Mouse (Mus musculus): ENCODE measurements at regions not wholly inside any gene's neighbourhood (a gene's known extent, or its start where the extent isn't known, plus 50 kb on each side); places are given as distances from the start of the nearest gene placed in this dataset.
"Not testable (repeated sequence)": the region's sequence is repeated elsewhere in the genome, so short reads cannot be mapped to it uniquely, and the experiment has no call there.

DNA sequence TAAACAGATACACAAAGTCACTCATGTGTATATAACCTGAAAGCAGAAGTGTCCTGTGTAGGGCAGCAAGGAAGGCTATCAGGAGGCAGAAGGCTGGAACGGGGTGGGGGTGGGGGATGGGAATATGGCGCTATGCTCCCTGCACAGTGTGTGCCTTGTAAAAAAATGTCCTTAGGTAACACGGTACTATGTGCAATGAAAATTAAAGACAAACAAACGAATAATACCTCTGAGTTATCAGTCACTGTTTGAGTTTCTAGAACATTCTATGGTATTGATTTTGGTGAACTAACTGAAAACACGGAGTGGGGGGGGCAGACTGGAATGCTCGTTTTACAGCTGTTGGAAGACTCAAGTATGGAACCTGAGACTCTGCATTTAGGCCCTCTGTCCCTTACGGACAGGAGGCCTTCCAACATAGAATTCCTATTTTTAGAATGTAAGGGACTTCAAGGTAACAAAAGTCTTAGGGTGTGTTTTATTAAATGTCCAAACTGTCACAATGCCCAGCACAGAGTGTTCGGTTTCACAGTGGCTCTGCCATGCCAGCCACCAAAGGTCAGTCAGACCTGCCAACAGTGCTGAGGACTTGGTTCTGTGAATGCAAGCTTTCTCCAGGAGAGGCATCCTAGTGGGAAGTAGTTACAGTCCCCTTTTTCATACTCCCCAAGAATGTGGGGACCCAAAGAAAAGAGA is 240.6 kb downstream of the Ano6 start:
- DNase-seq (ENCODE audit: low spot score): no peak

DNA sequence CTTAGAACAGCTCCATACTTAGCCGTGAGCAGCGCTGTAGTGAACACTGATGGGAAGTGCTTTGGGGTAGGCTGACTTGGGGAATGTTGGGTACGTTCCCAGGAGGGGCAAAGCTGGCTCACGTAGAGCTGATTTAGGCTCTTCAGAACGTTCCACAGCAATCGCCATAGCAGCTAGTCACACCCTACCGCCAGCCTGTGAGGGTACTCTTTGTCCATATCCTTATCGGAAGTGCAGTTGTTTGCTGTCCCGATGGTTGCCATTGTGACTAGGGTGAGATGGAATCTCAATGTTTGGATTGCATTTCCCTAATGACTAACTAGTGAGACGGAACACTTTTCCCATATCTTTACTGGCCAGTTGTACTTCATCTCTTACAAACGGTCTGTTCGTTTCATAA is 244.6 kb downstream of the Ano6 start:
- DNase-seq (ENCODE audit: low spot score): no peak

DNA sequence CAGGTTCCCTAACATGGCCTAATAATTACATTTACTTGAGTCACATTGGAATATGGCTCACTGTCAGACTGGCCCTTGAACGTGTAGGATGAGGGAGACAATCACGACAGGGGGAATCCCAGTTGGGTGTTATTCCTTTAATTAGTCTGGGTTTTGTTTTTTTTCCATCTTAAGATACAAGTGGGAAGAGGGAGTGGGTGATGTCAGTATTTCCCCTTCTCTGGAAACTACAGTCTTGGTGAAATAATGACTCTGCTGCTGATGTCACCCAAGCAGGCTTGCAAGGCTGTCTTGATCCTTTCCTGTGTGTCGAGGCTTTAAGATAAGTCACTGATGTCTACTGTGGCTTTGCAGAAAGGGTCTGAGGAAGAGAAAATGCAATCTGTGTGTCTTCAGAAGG is 241.8 kb upstream of the Arid2 start:
- DNase-seq (ENCODE audit: low spot score): no peak

DNA sequence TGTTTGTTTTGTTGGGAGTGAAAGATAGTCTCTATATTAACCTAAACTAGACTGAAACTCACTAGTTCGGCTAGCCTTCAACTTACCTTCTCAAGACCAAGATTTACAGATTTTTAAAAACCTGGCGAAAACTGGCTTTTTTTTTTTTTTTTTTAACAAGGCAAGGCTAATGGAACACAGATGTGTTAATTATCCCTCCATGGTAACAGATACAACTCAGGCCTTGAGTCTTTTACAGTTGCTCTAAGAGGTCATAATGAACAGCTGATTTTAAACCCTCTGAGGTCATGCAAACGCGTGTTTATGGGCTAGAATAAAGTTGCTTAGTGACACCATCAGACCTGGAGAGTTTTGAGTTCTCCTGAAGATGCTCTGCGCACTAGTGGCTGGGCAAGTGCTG is 240.7 kb upstream of the Arid2 start:
- no peak for DNase-seq (ENCODE audit: low spot score)

DNA sequence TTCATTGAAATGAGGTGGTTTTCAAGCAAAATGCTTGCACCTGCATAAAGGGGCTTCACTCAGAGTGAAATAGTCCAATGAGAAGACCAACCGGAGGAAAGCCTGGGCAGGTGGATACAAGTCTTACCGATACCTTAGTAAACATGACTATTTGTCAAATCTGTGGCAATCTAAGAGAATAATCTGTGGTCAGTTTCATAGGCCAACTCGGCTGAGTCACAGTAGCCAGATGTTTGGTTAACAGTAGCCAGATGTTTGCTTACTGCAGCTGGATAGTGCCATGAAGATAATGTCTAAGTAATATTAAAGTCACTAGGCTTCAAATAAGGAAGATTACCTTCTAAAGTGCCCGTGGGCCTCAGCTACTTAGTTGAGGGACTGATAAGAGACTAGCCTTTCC is 236.9 kb upstream of the Arid2 start:
- DNase-seq (ENCODE audit: low spot score): no peak

DNA sequence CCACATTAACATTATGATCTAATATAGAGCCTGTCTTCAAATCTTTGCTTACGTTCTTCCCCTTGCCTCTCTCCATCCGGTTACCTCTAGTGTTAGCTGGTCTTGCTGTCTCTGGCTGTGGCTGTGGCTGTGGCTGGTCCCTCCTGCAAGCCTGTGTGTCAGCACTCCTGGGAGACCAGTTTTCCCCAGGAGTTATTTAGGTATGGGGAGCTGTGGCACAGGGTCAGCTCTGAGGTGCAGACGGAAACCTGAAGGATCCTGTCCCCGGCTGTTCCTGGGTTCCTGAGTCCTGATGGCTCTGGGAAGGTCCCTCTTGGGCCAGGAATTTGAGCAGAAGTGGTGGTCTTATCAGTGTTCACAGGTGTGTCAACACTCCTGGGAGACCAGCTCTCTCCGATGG is 234.7 kb upstream of the Arid2 start:
- no peak for DNase-seq (ENCODE audit: low spot score)

DNA sequence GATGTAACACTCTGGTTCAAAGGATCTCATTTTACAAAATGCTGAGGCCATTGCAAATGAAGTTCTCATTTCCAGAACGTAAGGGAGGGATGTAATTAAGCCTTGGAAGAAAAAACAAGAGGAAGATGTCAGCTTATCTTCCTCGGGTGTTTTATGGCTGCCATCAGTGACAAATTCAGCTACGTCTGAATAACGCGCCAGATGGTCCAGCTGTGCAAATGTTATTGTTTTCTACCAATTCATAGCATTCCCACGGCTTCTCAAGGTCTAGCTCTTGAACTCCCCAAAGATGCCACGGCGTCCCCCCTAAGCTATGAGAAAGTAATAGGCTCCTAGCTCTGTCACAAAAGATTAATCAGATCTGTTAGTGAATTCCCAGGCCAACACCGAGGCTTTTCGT is 232.0 kb upstream of the Arid2 start:
- DNase-seq (ENCODE audit: low spot score): no peak

DNA sequence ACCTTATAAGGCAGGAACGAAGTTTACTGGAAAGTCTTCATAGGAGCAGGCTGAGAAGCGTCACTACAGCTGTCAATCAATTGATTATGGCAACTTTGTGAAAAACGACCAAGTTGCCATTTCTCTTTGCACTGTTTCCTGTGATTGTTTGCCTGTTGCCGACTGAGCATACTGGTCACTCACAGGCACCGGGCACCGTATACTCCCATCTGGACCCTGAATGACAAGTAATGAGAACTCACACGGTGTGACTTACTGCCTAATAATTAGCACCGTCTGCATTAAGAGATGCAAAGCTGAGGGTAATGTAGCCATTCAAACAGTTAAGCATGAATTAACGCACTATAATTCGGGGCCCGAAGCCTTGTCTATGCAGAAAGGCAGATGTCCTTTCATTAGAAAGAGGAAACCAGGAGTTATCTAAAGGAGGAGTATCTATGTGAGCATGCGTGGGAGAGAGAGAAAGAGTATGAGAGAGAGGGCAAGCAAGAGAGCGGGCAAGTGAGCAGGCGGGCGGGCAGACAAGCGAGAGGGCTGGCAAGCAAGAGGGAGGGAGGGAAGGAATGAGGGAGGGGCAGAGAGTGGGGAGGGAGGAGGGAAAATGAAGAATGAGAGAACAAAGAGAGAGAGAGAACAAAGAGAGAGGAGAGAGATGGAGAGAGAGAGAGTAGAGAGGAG is 231.4 kb upstream of the Arid2 start:
- DNase-seq (ENCODE audit: low spot score): no peak

DNA sequence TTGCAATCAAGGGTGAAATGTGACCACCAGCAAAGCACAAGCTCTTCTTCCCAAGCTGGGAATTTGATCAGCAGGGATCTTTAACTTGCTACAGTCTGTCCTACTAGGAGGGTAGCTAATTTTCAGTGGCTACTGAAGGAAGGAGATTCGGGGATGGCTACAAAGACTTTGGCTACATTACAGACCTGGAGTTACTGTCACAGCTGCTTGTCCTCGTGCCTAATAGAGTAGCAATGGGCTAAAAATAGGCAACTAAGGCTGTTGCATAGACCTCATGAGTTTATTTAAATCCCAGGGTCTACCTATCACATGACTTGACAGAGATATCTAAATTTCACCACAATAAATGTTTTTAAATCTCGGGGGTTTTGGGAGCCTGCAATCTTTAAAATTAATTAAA is 227.7 kb upstream of the Arid2 start:
- no peak for DNase-seq (ENCODE audit: low spot score)

DNA sequence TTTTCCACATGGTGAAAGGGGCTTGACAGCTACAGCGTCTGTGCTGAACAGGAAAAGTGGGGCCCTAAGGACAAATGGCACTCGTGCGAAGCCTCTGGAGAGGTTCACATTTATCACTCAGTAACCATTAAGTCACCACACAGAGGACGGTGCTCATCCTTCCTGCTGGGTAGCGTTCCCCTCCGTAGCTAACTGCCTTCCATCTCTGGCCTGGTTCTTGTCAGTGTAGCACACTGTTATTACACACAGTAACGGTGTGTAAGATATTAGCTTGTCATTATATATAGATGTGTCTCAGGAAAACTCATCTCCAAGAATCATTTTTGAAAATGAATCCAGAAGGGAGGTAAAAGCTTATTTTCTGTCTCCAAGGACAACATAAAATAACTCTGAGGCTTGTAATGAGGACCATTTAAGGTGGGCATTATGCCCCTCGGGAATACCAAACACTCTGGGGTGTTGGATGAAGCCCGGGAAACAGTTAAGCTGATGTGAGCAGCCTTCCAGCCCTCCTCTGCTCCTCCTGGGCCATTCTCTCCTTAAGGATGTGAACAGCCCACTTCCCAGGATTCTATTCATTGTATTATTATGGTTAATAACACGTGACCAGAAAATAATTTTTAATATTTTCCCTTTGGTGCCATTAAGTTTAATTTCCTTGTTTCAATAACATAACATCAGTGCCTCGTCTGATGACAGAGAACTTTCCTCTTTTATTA is 222.7 kb upstream of the Arid2 start:
- DNase-seq (ENCODE audit: low spot score): no peak

DNA sequence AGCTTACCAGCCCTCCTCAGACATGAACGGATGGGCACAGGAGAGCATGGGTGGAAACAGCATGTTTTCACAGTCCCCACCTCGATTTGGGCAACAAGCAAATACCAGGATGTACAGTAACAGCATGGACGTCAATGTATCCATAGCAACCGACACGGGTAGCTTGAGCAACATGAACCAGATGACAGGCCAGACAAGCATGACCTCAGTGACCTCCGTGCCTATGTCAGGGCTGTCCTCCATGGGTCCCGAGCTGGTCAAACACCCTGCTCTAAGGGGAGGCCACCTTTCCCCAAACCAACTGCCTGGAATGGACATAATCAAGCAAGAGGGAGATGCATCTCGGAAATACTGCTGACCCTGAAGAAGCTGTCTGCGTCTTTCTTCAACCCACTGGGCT is 211.7 kb upstream of the Arid2 start:
- no peak for DNase-seq (ENCODE audit: low spot score)

DNA sequence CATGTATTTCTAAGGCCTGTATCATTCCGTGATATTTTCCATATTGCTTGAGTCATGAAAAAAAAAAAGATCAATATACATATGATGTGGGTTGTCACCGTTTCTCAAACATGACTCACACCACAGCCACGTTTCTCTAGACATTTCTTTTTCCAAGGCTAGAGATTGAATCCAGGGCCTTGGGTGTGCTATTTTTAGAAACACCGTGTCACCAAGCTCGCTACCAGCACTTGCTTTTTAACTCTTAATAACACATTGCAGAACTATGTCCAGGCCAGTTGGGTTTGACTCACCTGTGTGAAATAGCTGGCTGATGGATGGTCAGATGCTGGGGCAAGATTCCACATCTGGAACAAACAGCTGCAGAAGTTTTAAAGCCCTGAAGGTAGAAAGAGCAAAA is 209.6 kb upstream of the Arid2 start:
- no peak for DNase-seq (ENCODE audit: low spot score)

DNA sequence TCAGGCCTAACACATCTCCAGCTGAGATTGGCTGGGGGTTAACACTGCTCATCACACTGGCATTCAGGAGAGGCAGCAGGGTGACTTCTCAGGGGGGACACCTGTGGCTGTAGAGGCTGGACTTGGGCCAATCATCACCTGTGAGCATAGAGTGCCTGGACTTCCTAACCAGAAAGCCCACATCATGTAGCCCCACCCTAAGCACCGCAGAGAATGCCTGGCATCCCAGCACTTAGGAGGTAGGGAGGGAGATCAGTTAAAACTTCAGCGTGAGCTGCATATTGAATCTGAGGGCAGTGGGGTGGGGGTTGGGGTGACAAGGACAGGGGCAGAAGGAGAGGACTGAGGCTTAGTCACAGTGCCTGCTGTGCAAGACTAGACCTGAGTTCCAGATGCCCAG is 208.7 kb upstream of the Arid2 start:
- no peak for DNase-seq (ENCODE audit: low spot score)

DNA sequence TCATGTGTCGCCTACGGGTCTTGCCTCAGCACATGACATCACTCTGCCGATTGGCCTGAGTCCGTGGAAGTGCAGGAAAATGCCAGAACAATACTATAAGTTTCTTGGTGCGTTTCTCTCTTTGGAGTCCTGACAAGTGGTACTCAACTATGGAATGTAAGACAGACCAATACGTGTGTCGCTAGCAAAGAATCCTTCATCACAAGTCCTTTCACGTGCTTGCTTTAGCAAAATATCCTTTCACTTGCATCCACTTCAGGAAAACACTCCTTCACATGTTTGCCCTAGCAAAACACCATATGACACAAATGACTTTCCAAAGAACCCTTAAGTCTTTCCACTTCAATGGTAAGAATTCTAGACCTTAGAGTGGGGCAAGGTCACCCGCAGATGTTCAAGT is 197.6 kb upstream of the Arid2 start:
- DNase-seq (ENCODE audit: low spot score): no peak

DNA sequence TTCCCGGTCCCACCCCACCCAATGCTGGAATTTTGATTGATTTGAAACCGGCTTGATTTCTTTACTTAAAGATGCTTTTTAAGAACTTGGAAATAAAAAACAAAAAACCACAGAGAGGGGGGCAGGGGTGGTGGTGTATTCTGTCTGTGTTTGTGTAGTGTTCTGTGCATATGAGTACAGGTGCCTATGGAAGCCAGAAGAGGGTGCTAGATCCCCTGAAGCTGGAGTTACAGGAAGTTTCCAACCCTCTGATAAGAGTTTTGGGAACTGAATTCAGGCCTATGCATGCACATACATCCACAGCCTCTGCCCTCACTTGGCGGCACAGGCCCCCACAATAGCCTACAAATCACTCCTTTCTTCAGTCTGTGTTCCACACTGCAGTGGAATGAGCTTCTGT is 190.9 kb upstream of the Arid2 start:
- no peak for DNase-seq (ENCODE audit: low spot score)

DNA sequence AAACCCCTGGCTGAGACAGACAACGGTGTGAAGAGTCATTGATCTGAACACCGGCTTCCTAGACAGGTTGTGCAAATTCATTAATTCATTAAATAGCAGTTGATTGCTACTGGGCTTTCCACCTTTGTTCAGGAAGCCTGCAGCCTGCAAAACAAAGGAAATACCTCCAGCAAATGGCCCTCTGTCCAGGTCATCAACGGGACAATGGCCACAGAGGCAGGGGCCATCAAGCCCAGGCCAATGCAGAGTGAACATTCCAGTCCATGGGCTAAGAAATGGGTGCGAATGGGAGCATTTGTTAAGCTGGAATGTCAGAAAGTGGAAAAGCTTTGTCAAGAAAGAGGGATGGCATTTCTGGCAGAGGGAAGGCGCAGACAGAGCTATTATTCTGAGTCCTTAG is 188.5 kb upstream of the Arid2 start:
- DNase-seq (ENCODE audit: low spot score): no peak

DNA sequence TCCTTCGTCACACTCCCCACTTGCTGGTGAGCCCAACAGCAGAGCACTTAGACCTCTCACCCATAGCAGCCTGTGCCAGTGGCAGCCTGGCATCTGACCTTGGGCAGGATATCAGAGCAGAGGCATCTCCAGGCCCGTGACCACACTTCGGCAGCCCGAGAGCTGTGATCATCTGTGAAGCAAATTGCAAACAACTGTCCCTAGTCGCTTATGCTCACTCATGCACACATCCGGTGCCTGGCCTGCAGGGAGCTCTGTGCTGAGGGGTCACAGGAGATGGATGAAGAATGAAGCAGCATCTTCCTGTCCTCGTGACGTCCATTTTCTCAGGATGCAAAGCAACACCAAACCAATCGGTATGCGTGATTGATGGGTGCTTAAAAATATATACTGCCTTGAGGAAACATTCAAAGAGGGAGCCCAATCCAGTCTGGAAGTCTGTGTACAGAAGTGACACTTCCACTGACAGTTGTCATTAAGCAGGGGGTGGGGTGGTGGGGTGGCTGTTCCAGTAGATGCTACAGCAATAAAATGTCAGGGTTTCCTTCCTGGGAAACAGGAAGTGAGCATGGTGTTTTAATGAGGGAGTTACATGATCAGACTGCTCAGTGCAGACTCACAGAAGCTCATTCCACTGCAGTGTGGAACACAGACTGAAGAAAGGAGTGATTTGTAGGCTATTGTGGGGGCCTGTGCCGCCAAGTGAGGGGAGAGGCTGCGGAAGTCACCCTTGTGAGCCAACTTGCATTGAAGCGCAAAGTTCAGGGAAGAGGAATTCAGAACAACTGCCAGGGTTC is 187.3 kb upstream of the Arid2 start:
- not testable (repeated sequence) for DNase-seq (ENCODE audit: low spot score)

DNA sequence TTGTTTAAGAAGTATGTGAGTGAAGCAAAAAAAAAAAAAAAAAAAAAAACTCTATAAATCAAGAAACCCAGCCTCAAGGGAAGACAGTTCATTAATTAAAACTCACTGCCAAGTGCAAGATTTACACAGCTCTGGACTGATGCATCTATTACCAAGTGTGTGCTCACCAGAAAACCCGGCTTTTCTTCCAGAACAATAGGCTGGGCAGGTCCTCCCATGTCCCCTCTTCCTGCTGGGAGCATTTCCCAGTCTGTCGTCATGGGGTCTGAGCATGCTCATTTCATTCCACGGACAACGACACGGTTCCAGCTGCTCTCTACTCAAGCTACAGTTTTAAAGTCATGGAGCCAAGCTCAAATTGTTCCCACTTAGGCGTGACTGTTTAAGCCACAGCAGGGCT is 183.6 kb upstream of the Arid2 start:
- no peak for DNase-seq (ENCODE audit: low spot score)

DNA sequence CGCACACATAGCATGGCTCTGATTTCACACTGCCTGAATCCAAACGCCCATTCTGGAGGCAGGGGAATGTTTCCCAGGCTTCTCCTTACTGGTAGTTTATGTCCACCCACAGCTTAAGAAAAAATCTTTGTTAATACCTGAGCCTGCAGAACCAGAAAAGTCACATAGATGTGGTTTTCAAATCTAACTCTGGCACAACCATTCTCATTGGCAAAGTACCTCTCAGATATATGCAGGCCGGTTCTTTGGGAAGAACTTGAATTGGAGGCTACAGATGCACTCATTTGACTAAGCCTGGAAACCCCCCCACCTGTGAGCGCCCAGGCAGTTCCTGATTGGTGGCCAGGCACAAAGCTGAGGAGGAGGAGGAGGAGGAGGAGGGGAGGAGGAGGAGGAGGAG is 179.8 kb upstream of the Arid2 start:
- DNase-seq (ENCODE audit: low spot score): no peak

DNA sequence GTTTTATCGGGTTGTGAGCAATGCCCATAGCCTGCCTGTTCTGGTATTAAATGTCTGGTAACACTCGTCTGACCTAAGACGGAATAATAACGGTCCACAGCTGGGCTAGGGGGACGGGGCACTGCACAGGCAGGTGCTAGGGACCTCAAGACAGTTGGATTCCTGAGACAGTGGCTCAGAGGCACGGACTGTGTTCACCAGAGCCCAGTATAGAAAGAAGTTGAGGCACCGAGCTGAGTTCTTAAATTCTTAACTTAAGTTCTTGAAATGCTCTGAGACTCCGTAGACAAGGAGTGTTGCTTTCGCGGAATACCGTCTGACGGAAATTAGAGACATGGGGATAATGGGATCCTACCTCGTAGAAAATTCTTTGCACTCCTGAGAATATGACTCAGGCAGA is 174.2 kb upstream of the Arid2 start:
- no peak for DNase-seq (ENCODE audit: low spot score)

DNA sequence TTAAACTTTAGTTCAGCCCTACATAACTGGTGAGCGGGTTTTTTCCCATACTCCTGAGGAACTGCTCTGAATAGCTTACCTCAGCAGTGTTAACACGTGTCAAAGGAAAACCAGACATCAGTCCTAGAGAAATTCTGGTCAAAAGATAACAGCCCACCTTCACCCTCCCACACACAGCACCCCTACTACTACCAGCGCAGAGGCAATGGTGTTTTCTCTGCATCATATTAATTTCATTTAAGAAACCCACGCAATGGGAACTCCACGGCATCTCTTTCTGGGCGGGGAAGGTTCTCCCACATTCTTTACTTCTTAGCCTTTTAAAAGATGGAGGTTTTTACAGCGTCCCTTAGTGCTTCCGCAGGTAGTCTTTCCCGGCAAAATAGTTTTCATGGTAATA is 172.7 kb upstream of the Arid2 start:
- no peak for DNase-seq (ENCODE audit: low spot score)

DNA sequence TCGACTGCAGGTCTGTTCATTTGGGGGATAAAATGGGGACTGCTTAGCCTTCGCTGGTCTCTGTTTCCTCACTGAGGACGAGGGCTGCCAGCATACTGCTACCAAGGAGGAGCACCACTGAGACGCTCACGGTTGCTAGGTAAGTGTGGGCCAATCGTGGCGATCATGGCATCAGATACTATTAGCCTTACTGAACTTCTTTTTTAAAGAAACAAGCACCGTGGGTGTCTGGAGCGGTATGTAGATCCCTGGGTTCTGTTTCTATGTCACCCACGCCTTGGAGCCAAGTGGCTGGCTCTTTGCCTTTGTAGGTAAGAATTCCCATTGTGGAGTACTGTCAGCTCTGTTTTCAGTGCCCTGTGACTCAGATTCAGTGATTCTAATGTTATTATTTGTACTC is 172.1 kb upstream of the Arid2 start:
- DNase-seq (ENCODE audit: low spot score): no peak

DNA sequence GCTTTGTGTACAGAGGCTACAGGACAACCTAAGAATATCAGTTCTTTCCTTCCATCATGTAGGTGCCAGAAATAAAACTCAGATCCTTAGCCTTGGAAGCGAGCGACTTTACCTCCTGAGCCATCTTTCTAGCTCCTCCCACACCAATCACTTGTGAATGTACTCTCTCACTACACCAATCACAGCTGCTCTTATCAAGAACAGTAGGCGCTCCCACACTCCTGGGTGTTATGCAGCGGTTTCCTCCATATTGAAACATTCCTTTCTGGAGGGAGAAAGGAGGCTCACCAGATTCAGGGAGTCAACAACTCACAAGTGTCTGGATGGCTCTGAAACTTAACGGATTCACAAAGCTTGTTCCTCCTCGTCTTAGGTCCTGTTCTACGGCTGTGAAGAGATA is 168.1 kb upstream of the Arid2 start:
- no peak for DNase-seq (ENCODE audit: low spot score)
